Mouse (Mus musculus) thymus, postnatal 25 days (tissue): Measurements from ENCODE around the gene Dcpp3.
"Not testable (repeated sequence)": the region's sequence is repeated elsewhere in the genome, so short reads cannot be mapped to it uniquely, and the experiment has no call there.

ENCODE experiments used
- DNase-seq: peaks from one replicate; pipeline ENCODE4 v3.0.0; 2022

Gene Dcpp3

GRCm38 (mm10) chr17:23917158-23917557 is at the start of gene Dcpp3:
TSS of gene Dcpp3 (plus strand) at chr17:23917458.
- not testable (repeated sequence) for DNase-seq

DNA sequence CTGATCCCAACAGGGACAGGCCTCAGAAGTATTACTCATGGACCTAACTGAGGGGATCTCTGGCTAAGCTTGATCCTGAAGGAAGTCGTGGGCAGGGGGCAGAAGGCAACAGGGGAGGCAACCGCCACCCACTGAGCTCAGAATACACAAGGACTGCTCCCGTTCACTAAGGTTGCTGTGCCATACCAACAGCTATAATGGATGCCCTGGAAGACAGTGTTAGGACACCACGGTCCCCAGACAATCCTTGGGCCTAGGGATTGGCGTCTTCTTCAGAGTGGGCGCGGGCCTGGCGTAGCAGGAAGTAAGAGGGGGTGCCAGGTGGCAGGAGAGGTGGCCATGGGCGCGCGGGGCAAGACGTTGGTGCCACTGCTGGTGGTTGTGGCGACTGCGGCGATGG is 49.5 kb upstream of the Dcpp3 start, which contains the start of gene Prss21:
Gene Prss21 (plus strand): TSS at position 301 of the 400 bp plus-strand sequence.
- no peak for DNase-seq

GRCm38 (mm10) chr17:23868513-23868912 is 48.7 kb upstream of the Dcpp3 start:
- no peak for DNase-seq

- DNase-seq: no peak
These were observed 43.1 kb upstream of the Dcpp3 start for GRCm38 (mm10) chr17:23873884-23874856.

GRCm38 (mm10) chr17:23876741-23877140 is 40.5 kb upstream of the Dcpp3 start:
- no peak for DNase-seq

- no peak for DNase-seq
These were observed 40.1 kb upstream of the Dcpp3 start for GRCm38 (mm10) chr17:23877166-23877565.

GRCm38 (mm10) chr17:23880576-23880975 is 36.7 kb upstream of the Dcpp3 start, which contains the start of the genes Dcpp1 and Dcpp2:
TSS of gene Dcpp1 (plus strand) at chr17:23880876.
TSS of gene Dcpp2 (plus strand) at chr17:23880880.
- not testable (repeated sequence) for DNase-seq

- peak; percentile 85 for DNase-seq
These were observed 7.3 kb downstream of the Dcpp3 start for GRCm38 (mm10) chr17:23924531-23925007.

DNA sequence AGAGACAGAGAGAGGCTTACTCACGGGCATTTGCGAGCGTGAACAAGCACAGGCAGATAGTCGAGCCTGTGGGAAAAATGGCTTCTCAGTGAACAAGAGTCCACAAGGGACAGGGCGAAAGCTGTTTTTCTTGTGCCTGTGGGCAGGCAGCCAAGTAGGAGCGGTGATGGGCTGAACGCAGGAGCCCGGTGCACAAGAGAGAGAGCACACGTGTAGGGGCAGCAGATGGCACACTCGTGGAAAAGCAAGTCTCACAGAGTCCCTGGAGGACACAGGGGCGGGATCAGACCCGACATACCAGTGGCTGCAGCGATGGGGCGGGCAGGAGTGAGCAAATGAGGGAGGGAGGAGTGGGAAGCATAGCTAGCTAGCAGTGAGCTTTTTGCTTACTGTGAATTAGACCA is 7.8 kb downstream of the Dcpp3 start:
- peak; percentile 35 for DNase-seq

DNA sequence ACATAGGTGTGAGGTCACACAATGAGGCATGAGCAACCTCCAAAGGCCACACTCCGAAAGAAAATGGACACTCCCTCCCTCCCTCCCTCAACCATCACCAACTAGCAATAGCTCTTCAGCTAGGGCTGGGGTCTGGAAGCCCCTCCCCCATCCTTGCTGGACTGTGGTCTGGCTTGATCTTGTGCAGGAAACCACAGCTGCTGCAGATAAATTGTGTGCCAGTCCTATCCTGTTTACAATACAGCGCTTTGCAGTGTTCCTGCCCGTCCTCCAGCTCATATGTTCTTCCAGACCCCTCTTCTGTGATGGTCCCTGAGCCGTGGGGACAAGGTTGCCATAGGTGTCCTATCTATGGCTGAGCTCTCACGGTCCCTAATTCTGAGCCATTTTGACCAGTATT is 13.9 kb downstream of the Dcpp3 start:
- no peak for DNase-seq

DNA sequence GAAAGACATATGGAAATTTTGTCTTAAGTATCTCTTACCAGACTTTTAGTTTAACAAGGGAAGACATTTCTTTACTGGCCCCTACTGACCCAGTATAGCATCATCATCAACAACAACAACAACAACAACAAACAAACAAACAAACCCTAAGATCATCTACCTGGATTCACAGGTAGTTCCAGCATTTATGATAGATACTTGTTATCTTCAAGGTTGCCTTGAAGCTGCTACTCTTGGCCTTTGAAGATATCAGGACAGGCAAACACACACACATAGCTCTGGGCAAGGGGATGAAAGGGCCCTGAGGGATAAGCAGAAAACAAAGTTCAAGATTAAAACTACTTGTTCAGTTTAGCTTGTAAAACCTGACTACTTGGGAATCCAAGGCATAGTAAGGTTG is 24.1 kb downstream of the Dcpp3 start, which contains the start of gene Sbp:
Gene Sbp (plus strand): TSS at position 301 of the 400 bp plus-strand sequence.
- no peak for DNase-seq

- not testable (repeated sequence) for DNase-seq
These were observed 30.2 kb downstream of the Dcpp3 start for GRCm38 (mm10) chr17:23947486-23947885.

- DNase-seq: no peak
These were observed 31.8 kb downstream of the Dcpp3 start for GRCm38 (mm10) chr17:23949068-23949467.

- DNase-seq: not testable (repeated sequence)
These were observed 33.6 kb downstream of the Dcpp3 start for GRCm38 (mm10) chr17:23950828-23951227.

DNA sequence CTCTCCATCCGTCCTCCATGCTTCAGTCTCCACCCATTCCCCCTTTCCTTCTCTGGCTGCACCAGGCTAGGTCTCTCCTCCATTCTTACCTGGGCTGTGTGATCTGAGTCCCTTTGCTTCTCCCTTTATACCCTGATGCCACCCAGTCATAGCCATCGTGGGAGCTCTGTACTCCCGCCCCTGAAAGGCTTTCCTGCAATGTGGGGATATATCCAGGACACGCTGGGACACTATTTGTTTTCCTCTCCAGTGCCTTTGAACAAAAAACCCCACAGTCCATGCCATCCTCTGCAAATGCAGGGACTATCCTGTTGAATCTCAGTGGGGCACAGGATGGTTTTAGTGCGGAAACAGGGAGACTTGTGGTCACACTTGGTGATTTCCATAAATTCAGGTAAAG is 37.9 kb downstream of the Dcpp3 start, which contains the start of gene Sbpl:
Gene Sbpl (minus strand): TSS at position 101 of the 400 bp plus-strand sequence.
- DNase-seq: no peak

- peak; percentile 73 for DNase-seq
These were observed 43.0 kb downstream of the Dcpp3 start for GRCm38 (mm10) chr17:23960084-23960738.

GRCm38 (mm10) chr17:23961573-23962122 is 44.4 kb downstream of the Dcpp3 start:
- no peak for DNase-seq

GRCm38 (mm10) chr17:23965805-23966425 is 48.7 kb downstream of the Dcpp3 start:
- DNase-seq: no peak

GRCm38 (mm10) chr17:23966658-23967401 is 49.6 kb downstream of the Dcpp3 start:
- no peak for DNase-seq

- DNase-seq: peak; percentile 35
These were observed 51.5 kb downstream of the Dcpp3 start for GRCm38 (mm10) chr17:23968780-23969179.
